Mouse (Mus musculus): ENCODE measurements around the gene Afap1l2. TPM values are rescaled to one million over a fixed set of nuclear protein-coding genes. Genes with fewer than 3 reads are reported as not detected.

Gene Afap1l2
- total and polyA plus RNA-seq, 2 experiments from 2014 or later: 8.1 to 15.3 TPM

DNA sequence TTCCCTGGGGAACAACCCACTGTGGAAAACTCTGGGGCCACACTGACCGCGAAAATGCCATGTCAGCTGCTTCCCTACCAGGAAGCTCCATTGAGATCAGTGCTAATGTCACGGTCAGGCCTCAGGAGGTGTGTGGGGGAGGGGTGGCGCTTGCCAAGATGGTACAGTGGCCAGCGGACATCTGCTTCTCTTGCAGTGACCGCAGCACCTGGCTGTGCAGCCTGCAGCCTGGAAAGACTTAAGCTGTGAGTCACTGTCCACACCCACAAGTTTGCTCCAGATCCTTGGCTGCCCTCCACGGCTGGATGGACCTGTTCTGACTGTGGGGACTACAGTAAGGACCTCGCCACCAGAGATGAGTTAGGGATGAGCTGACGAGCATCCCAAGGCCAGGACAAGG lies 68.2 kb downstream of the Afap1l2 start:
- no peak overlapping the region for H3K9ac ChIP-seq (replicated peaks; ENCODE audit: low read length, poor library complexity, severe bottlenecking)
- H3K4me1 ChIP-seq (ENCODE audit: insufficient read depth, low read length): no peaks in the 10 kb centered on the region
- H3K27me3 ChIP-seq (ENCODE audit: insufficient read depth, low read length): no peaks in the 10 kb centered on the region
- ATAC-seq (ENCODE audit: low FRiP score) (no peak), DNase-seq (ENCODE audit: low spot score) (no peak)
- H3K4me2 ChIP-seq (ENCODE audit: low read depth, low read length, poor library complexity, severe bottlenecking): no peak overlapping the region
- no peak overlapping the region for H3K27ac ChIP-seq (ENCODE audit: low read depth, low read length)
- no peaks in the 10 kb centered on the region for H3K36me3 ChIP-seq (ENCODE audit: insufficient read depth, low read length)
- TF ChIP-seq CTCF (IDR thresholded peaks at IDR 0.05): no peak
- WGBS: 32% methylated on average over 9 of the region's 9 CpGs
- H3K9me3 ChIP-seq (ENCODE audit: low read length): no peaks in the 10 kb centered on the region
- no peak overlapping the region for H3K4me3 ChIP-seq (ENCODE audit: low read depth, low read length)

DNA sequence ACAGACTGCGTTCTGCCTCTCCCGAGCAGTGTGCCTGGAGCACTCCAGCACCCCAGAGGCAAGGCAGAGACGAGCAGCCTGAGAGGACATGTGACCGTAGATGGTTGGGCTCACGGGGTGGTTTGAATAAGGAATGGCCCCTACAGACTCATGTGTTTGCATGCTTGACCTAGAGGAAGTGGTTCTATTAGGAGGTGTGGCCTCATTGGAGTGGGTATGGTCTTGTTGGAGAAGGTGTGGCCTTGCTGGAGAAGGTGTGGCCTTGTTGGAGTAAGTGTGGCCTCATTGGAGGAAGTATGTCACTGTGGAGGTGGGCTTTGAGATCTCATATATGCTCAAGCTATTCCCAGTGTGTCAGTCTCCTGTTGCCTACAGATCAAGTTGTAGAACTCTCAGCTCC lies 70.1 kb downstream of the Afap1l2 start:
- no peak for DNase-seq (ENCODE audit: low spot score)
- no peaks in the 10 kb centered on the region for H3K27me3 ChIP-seq (ENCODE audit: insufficient read depth, low read length)
- H3K4me1 ChIP-seq (ENCODE audit: insufficient read depth, low read length): no peaks in the 10 kb centered on the region
- H3K9me3 ChIP-seq (ENCODE audit: low read length): no peaks in the 10 kb centered on the region
- no peak overlapping the region for H3K4me3 ChIP-seq (ENCODE audit: low read depth, low read length)
- 92% methylated on average over 5 of the region's 5 CpGs for WGBS
- H3K9ac ChIP-seq (replicated peaks; ENCODE audit: low read length, poor library complexity, severe bottlenecking): no peak overlapping the region
- ATAC-seq (ENCODE audit: low FRiP score): no peak
- H3K4me2 ChIP-seq (ENCODE audit: low read depth, low read length, poor library complexity, severe bottlenecking): no peak overlapping the region
- TF ChIP-seq CTCF (IDR thresholded peaks at IDR 0.05): no peak
- H3K36me3 ChIP-seq (ENCODE audit: insufficient read depth, low read length): no peaks in the 10 kb centered on the region
- no peak overlapping the region for H3K27ac ChIP-seq (ENCODE audit: low read depth, low read length)

GRCm38 (mm10) chr19:56936253-56936652 lies 71.8 kb downstream of the Afap1l2 start:
- no peak for TF ChIP-seq CTCF (IDR thresholded peaks at IDR 0.05)
- Histone ChIP-seq H3K4me3 (ENCODE audit: low read depth, low read length) (no peak overlapping the region), H3K4me2 (ENCODE audit: low read depth, low read length, poor library complexity, severe bottlenecking) (no peak overlapping the region), H3K27ac (ENCODE audit: low read depth, low read length) (no peak overlapping the region), H3K4me1 (ENCODE audit: insufficient read depth, low read length) (no peaks in the 10 kb centered on the region), H3K9ac (replicated peaks; ENCODE audit: low read length, poor library complexity, severe bottlenecking) (no peak overlapping the region), H3K36me3 (ENCODE audit: insufficient read depth, low read length) (no peaks in the 10 kb centered on the region), H3K9me3 (ENCODE audit: low read length) (no peaks in the 10 kb centered on the region), H3K27me3 (ENCODE audit: insufficient read depth, low read length) (no peaks in the 10 kb centered on the region)
- DNase-seq (ENCODE audit: low spot score): no peak
- ATAC-seq (ENCODE audit: low FRiP score): no peak
- 96% methylated on average over 8 of the region's 8 CpGs for WGBS

DNA sequence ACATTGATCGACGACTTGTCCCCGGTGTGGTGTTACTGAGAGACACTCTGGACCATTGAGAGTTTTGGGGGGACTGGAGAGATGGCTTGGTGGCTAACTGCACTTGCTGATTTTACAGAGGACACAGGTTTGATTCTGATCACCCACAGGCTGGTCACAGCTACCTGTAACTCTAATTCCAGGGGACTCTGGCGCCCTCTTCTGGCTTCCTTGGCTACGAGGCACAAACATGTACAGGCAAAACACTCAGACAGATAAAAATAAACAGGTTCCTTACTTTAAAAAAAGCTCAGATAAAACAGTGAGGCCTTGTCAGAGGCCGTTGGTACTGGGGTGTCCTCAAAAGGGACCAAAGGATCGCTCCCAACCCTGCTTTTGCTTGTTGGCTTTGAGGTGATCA lies 72.3 kb downstream of the Afap1l2 start:
- H3K9me3 ChIP-seq (ENCODE audit: low read length): no peaks in the 10 kb centered on the region
- no peaks in the 10 kb centered on the region for H3K4me1 ChIP-seq (ENCODE audit: insufficient read depth, low read length)
- no peak for DNase-seq (ENCODE audit: low spot score)
- no peak overlapping the region for H3K4me2 ChIP-seq (ENCODE audit: low read depth, low read length, poor library complexity, severe bottlenecking)
- no peak overlapping the region for H3K27ac ChIP-seq (ENCODE audit: low read depth, low read length)
- no peak overlapping the region for H3K4me3 ChIP-seq (ENCODE audit: low read depth, low read length)
- ATAC-seq (ENCODE audit: low FRiP score): no peak
- no peaks in the 10 kb centered on the region for H3K27me3 ChIP-seq (ENCODE audit: insufficient read depth, low read length)
- WGBS: 89% methylated on average over 7 of the region's 7 CpGs
- no peaks in the 10 kb centered on the region for H3K36me3 ChIP-seq (ENCODE audit: insufficient read depth, low read length)
- no peak overlapping the region for H3K9ac ChIP-seq (replicated peaks; ENCODE audit: low read length, poor library complexity, severe bottlenecking)
- peak; percentile 39 for TF ChIP-seq CTCF (IDR thresholded peaks at IDR 0.05)

DNA sequence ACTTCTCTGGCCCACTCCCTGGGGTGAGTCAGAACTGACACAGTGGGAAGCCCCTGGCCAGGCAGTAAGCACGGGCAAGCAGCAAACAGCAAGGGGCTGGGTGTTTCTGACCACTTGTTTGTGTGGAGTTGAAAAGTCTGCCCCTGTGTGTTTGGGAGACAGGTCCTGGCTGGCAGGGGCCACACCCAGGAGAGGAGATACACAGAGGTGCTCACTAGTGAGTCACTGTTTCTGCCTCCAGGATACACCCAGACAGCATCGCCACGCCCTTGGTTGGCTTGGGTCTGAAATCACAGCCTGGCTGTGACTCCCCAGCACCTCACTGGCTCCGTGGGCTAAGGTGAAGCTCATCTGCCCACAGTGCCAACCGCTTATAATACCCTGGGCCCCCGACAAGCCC lies 72.9 kb downstream of the Afap1l2 start:
- ATAC-seq (ENCODE audit: low FRiP score) (no peak), DNase-seq (ENCODE audit: low spot score) (no peak)
- H3K36me3 ChIP-seq (ENCODE audit: insufficient read depth, low read length): no peaks in the 10 kb centered on the region
- H3K4me3 ChIP-seq (ENCODE audit: low read depth, low read length): no peak overlapping the region
- TF ChIP-seq CTCF (IDR thresholded peaks at IDR 0.05): no peak
- no peaks in the 10 kb centered on the region for H3K27me3 ChIP-seq (ENCODE audit: insufficient read depth, low read length)
- H3K9me3 ChIP-seq (ENCODE audit: low read length): no peaks in the 10 kb centered on the region
- H3K4me1 ChIP-seq (ENCODE audit: insufficient read depth, low read length): no peaks in the 10 kb centered on the region
- no peak overlapping the region for H3K4me2 ChIP-seq (ENCODE audit: low read depth, low read length, poor library complexity, severe bottlenecking)
- H3K9ac ChIP-seq (replicated peaks; ENCODE audit: low read length, poor library complexity, severe bottlenecking): no peak overlapping the region
- no peak overlapping the region for H3K27ac ChIP-seq (ENCODE audit: low read depth, low read length)
- WGBS: 88% methylated on average over 6 of the region's 6 CpGs

- no peak overlapping the region for H3K4me2 ChIP-seq (ENCODE audit: low read depth, low read length, poor library complexity, severe bottlenecking)
- no peak for TF ChIP-seq CTCF (IDR thresholded peaks at IDR 0.05)
- no peak for ATAC-seq (ENCODE audit: low FRiP score)
- H3K36me3 ChIP-seq (ENCODE audit: insufficient read depth, low read length): no peaks in the 10 kb centered on the region
- DNase-seq (ENCODE audit: low spot score): no peak
- no peak overlapping the region for H3K27ac ChIP-seq (ENCODE audit: low read depth, low read length)
- no peaks in the 10 kb centered on the region for H3K4me1 ChIP-seq (ENCODE audit: insufficient read depth, low read length)
- H3K27me3 ChIP-seq (ENCODE audit: insufficient read depth, low read length): no peaks in the 10 kb centered on the region
- H3K9me3 ChIP-seq (ENCODE audit: low read length): no peaks in the 10 kb centered on the region
- H3K9ac ChIP-seq (replicated peaks; ENCODE audit: low read length, poor library complexity, severe bottlenecking): no peak overlapping the region
- no peak overlapping the region for H3K4me3 ChIP-seq (ENCODE audit: low read depth, low read length)
- WGBS: 88% methylated on average over 3 of the region's 3 CpGs
Observed at GRCm38 (mm10) chr19:56933800-56934199, 74.2 kb downstream of the Afap1l2 start.

Measured in midbrain, postnatal 0 days (tissue).